Mouse (Mus musculus) bone marrow, adult 2 months (tissue): ENCODE results near the gene Tmem117.

Experiments
- CTCF ChIP-seq: fragments of 200-500 bp; IDR thresholded peaks from 2 replicates; pipeline ENCODE4 v1.5.1; 2011; ENCODE audit warnings: low read length, control low read depth; ENCODE audit not compliant: control insufficient read depth, insufficient read depth
- POLR2A ChIP-seq: fragments of 200-500 bp; IDR thresholded peaks from 2 replicates; pipeline ENCODE4 v1.6.1; 2011; ENCODE audit warnings: low read depth, mild to moderate bottlenecking, control low read depth, low read length, borderline replicate concordance; ENCODE audit not compliant: control insufficient read depth

GRCm38 (mm10) chr15:94943891-94944290, 314.9 kb downstream of the Tmem117 start:
- TF ChIP-seq CTCF (no peak), POLR2A (no peak)
